Mouse (Mus musculus) kidney, adult 2 months (tissue): ENCODE data around the gene Tmx2. TPM values are rescaled to one million over a fixed set of nuclear protein-coding genes. Genes with fewer than 3 reads are reported as not detected.
"Not testable (repeated sequence)": the region's sequence is repeated elsewhere in the genome, so short reads cannot be mapped to it uniquely, and the experiment has no call there.

ENCODE experiments used
- DNase-seq: peaks from one replicate; pipeline ENCODE4 v3.0.0; 2021
- H3K27ac ChIP-seq: fragments of 200-500 bp; 2 replicates; pipeline ENCODE4 v1.5.1; 2012; ENCODE audit warnings: low read depth, low read length, control low read depth, inconsistent platforms; ENCODE audit not compliant: insufficient read depth
- H3K27me3 ChIP-seq: fragments of 200-500 bp; replicated peaks from 2 replicates; pipeline ENCODE4 v1.6.1; 2012; ENCODE audit warnings: mild to moderate bottlenecking, moderate library complexity, low read length, inconsistent platforms; ENCODE audit not compliant: control insufficient read depth, insufficient read depth
- H3K36me3 ChIP-seq: fragments of 200-500 bp; 2 replicates; pipeline ENCODE4 v1.6.1; 2012; ENCODE audit warnings: mild to moderate bottlenecking, moderate library complexity, low read length, inconsistent platforms; ENCODE audit not compliant: control insufficient read depth, insufficient read depth
- H3K4me1 ChIP-seq: fragments of 200-500 bp; 2 replicates; pipeline ENCODE4 v1.6.1; 2011; ENCODE audit warnings: low read length; ENCODE audit not compliant: control insufficient read depth, insufficient read depth
- H3K4me3 ChIP-seq: fragments of 200-500 bp; 2 replicates; pipeline ENCODE4 v1.5.1; 2011; ENCODE audit warnings: mild to moderate bottlenecking, low read depth, low read length, control low read depth; ENCODE audit not compliant: insufficient read depth
- CTCF ChIP-seq: fragments of 200-500 bp; conservative IDR thresholded peaks from 2 replicates; pipeline ENCODE4 v1.5.1; 2011; ENCODE audit warnings: low read depth, mild to moderate bottlenecking, control low read depth, low read length, moderate library complexity, mixed read lengths; ENCODE audit not compliant: insufficient read depth, insufficient read length
- POLR2A ChIP-seq: fragments of 200-500 bp; IDR thresholded peaks from one replicate; pipeline ENCODE4 v1.6.1; 2011; ENCODE audit warnings: low read depth, low read length, control low read depth
- WGBS: fragments of 180-500 bp; shearing (Covaris S2); methylation state at CpG from one replicate; pipeline ENCODE4 v1.1.7; 2018; 5-methylcytosine and 5-hydroxymethylcytosine counted together
- polyA plus RNA-seq: library from polyadenylated mRNA; depleted of rRNA; stranded (reverse); fragments of >200 nt; gene quantifications from 2 replicates; pipeline ENCODE4 v1.2.3, GENCODE M21; 2012

The Tmx2 gene
- polyA plus RNA-seq, 1 experiment = 188 TPM

DNA sequence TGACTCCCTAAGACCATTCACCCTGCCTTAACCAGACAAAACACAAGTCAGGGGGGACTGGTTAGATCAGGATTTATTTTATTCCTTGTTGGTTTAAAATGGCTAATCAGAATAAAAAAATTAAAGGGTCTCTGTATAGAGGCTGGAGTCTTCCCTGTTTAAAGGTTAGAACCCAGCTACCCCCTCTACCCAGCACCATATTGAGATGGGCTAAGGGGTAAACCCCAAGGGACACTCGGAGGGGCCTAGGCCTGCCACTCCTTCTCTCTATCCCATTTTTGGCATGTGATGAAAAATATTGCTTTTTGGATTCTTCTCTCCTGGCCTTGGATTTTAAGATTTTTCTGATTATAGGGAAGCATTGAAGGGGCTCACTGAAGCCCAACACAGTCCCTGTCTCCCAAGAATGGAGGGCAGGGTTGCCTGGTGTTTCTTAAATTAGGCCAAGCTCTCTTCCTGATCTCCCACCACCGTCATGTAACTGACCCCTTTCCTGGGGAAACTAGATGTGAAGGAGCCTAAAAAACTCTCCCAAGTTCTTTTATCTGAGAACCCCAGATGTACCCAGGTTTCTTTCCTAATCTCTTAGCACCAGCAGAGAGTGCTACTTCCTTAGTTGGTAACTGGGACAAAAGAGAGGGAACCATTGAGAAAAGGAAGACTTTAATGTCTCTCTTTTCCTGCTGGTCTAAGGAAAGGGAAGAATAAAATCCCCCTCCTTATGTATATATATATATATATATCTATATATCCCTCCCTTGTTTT is 9.3 kb upstream of the Tmx2 start:
- TF ChIP-seq POLR2A (no peak), CTCF (no peak)
- Histone ChIP-seq H3K27me3 (no peaks in the 10 kb centered on the region), H3K36me3 (peaks cover 14% of the 10 kb centered on the region), H3K4me1 (no peaks in the 10 kb centered on the region), H3K4me3 (no peak overlapping the region), H3K27ac (no peak overlapping the region)
- DNase-seq = no peak
- WGBS = 72% methylated on average over 2 of the region's 2 CpGs

- Histone ChIP-seq H3K27me3 (no peaks in the 10 kb centered on the region), H3K27ac (no peak overlapping the region), H3K36me3 (peaks cover 4% of the 10 kb centered on the region), H3K4me1 (no peaks in the 10 kb centered on the region; the same call in 1 of the 2 replicates), H3K4me3 (no peak overlapping the region)
- WGBS = 74% methylated on average over 6 of the region's 6 CpGs
- DNase-seq = no peak
- no peak for TF ChIP-seq CTCF
- no peak for TF ChIP-seq POLR2A
These were observed 3.8 kb upstream of the Tmx2 start for GRCm38 (mm10) chr2:84682605-84683183.

- H3K36me3 ChIP-seq = no peaks in the 10 kb centered on the region; the same call in 1 of the 2 replicates
- peak within 1 kb of the TSS; percentile 96 for H3K4me3 ChIP-seq
- H3K4me1 ChIP-seq = no peaks in the 10 kb centered on the region; the same call in 1 of the 2 replicates
- DNase-seq = peak; percentile 100
- H3K27ac ChIP-seq = peak within 1 kb of the TSS; percentile 64
- no peaks in the 10 kb centered on the region for H3K27me3 ChIP-seq
- WGBS = under 1% methylated on average over 44 of the region's 44 CpGs
- peak; percentile 45 for TF ChIP-seq POLR2A
- TF ChIP-seq CTCF = no peak
These were observed 716 bp downstream of the Tmx2 start, which contains the start of the genes Gm28635 and Med19 for GRCm38 (mm10) chr2:84677968-84678880. Gm28635 (minus strand) TSS chr2:84678041. Med19 (plus strand) TSS chr2:84678402.

- Histone ChIP-seq H3K36me3 (no peaks in the 10 kb centered on the region; the same call in 1 of the 2 replicates), H3K27ac (peak overlapping the region; percentile 64), H3K4me1 (no peaks in the 10 kb centered on the region; the same call in 1 of the 2 replicates), H3K4me3 (peak overlapping the region; percentile 65), H3K27me3 (no peaks in the 10 kb centered on the region)
- 5% methylated on average over 22 of the region's 22 CpGs for WGBS
- peak; percentile 27; the same call in 1 of the 2 replicates for TF ChIP-seq CTCF
- no peak for TF ChIP-seq POLR2A
- no peak for DNase-seq
These were observed 1.5 kb downstream of the Tmx2 start for GRCm38 (mm10) chr2:84677270-84677967.

DNA sequence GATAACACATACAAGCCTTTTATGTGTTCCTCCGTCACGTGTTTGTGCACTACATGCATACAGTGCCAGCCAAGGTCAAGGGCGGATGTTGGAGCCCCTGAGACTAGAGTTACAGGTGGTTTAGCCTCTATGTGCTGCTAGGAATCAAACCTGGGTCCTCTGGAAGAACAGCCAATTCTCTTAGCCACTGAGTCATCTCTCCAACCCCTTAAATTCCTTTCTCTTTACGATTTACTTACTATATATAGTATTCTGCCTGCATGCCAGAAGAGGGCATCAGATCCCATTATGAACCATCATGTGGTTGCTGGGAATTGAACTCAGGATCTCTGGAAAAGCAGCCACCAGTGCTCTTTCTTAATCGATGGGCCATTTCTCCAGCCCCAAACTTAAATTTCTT is 7.4 kb downstream of the Tmx2 start:
- DNase-seq, H3K27ac ChIP-seq, H3K4me1 ChIP-seq, H3K36me3 ChIP-seq, H3K27me3 ChIP-seq, H3K4me3 ChIP-seq: not testable (repeated sequence)
- WGBS = 65% methylated on average over 4 of the region's 5 CpGs

DNA sequence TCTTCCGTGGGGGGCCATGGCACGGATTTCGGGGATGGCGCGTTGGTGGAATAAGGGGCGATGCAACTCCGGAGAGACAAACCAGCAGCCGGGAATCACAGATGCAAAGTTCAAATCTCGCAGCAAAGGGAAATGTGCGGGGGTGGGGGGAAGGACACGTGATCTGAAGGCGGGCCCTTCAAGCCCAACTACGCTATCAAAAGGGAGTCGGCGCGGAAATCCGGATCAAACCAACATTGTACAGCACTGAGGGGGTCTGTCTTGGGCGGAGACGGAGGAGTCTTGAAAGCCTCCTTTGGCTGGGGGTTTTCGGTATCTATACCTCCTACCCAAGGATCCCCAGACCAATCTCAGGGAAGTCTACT is 8.4 kb downstream of the Tmx2 start, which contains the start of gene Selenoh:
Selenoh (minus strand) TSS at position 202 of the 365 bp plus-strand sequence.
- DNase-seq = peak; percentile 86
- Histone ChIP-seq H3K27ac (peak within 1 kb of the TSS; percentile 48; the same call in 1 of the 2 replicates), H3K4me3 (peak within 1 kb of the TSS; percentile 98), H3K4me1 (no peaks in the 10 kb centered on the region; the same call in 1 of the 2 replicates), H3K27me3 (no peaks in the 10 kb centered on the region), H3K36me3 (no peaks in the 10 kb centered on the region; the same call in 1 of the 2 replicates)
- TF ChIP-seq CTCF (no peak), POLR2A (no peak)
- under 1% methylated on average over 20 of the region's 20 CpGs for WGBS
